Mouse (Mus musculus): Measurements from ENCODE around the gene Fdxacb1. TPM values are rescaled to one million over a fixed set of nuclear protein-coding genes. Genes with fewer than 3 reads are reported as not detected.

Gene Fdxacb1
- polyA plus RNA-seq, 1 experiment from 2014 or later = 7.8 TPM

GRCm38 (mm10) chr9:50776162-50776760 lies 8.2 kb downstream of the Fdxacb1 start:
- WGBS (ENCODE audit: insufficient replicate concordance) = 53% methylated on average over 11 of the region's 11 CpGs
- no peak overlapping the region for H3K27ac ChIP-seq (ENCODE audit: low read length)
- ATAC-seq (ENCODE audit: low read depth) = no peak
- H3K4me2 ChIP-seq (ENCODE audit: low read depth, low read length) = peak overlapping the region; percentile 98
- peaks cover 21% of the 10 kb centered on the region for H3K4me1 ChIP-seq (ENCODE audit: control insufficient read depth, low read depth, low read length)
- H3K9me3 ChIP-seq (replicated peaks; ENCODE audit: control insufficient read depth, low read length) = no peaks in the 10 kb centered on the region
- peaks cover 2% of the 10 kb centered on the region; the same call in 1 of the 2 replicates for H3K36me3 ChIP-seq (ENCODE audit: control insufficient read depth, insufficient read depth)
- peak overlapping the region; percentile 95 for H3K9ac ChIP-seq (ENCODE audit: low read depth, low read length)
- no peaks in the 10 kb centered on the region for H3K27me3 ChIP-seq (ENCODE audit: control insufficient read depth, insufficient read depth, low read depth, low read length)
- peak overlapping the region; percentile 95 for H3K4me3 ChIP-seq (ENCODE audit: low read depth, low read length)

- Histone ChIP-seq H3K9me3 (replicated peaks; ENCODE audit: control insufficient read depth, low read length) (no peaks in the 10 kb centered on the region), H3K27me3 (ENCODE audit: control insufficient read depth, insufficient read depth, low read depth, low read length) (no peaks in the 10 kb centered on the region), H3K4me3 (ENCODE audit: low read depth, low read length) (no peak overlapping the region), H3K4me1 (ENCODE audit: control insufficient read depth, low read depth, low read length) (no peaks in the 10 kb centered on the region), H3K36me3 (ENCODE audit: control insufficient read depth, insufficient read depth) (peaks cover 12% of the 10 kb centered on the region), H3K27ac (ENCODE audit: low read length) (no peak overlapping the region), H3K9ac (ENCODE audit: low read depth, low read length) (no peak overlapping the region), H3K4me2 (ENCODE audit: low read depth, low read length) (no peak overlapping the region)
- ATAC-seq (ENCODE audit: low read depth) = no peak
- 60% methylated on average over 2 of the region's 2 CpGs for WGBS (ENCODE audit: insufficient replicate concordance)
Measured at GRCm38 (mm10) chr9:50782155-50782554, 14.1 kb downstream of the Fdxacb1 start.

GRCm38 (mm10) chr9:50795266-50795665 lies 27.2 kb downstream of the Fdxacb1 start:
- ATAC-seq (ENCODE audit: low read depth) = no peak
- Histone ChIP-seq H3K4me3 (ENCODE audit: low read depth, low read length) (no peak overlapping the region), H3K4me1 (ENCODE audit: control insufficient read depth, low read depth, low read length) (no peaks in the 10 kb centered on the region), H3K36me3 (ENCODE audit: control insufficient read depth, insufficient read depth) (peaks cover 4% of the 10 kb centered on the region; the same call in 1 of the 2 replicates), H3K27me3 (ENCODE audit: control insufficient read depth, insufficient read depth, low read depth, low read length) (no peaks in the 10 kb centered on the region), H3K4me2 (ENCODE audit: low read depth, low read length) (no peak overlapping the region), H3K9me3 (replicated peaks; ENCODE audit: control insufficient read depth, low read length) (no peaks in the 10 kb centered on the region), H3K9ac (ENCODE audit: low read depth, low read length) (no peak overlapping the region), H3K27ac (ENCODE audit: low read length) (no peak overlapping the region)
- WGBS (ENCODE audit: insufficient replicate concordance) = 83% methylated on average over 3 of the region's 3 CpGs

- Histone ChIP-seq H3K36me3 (ENCODE audit: control insufficient read depth, insufficient read depth) (peaks cover 2% of the 10 kb centered on the region; the same call in 1 of the 2 replicates), H3K27ac (ENCODE audit: low read length) (no peak overlapping the region), H3K9ac (ENCODE audit: low read depth, low read length) (no peak overlapping the region), H3K4me3 (ENCODE audit: low read depth, low read length) (no peak overlapping the region), H3K27me3 (ENCODE audit: control insufficient read depth, insufficient read depth, low read depth, low read length) (no peaks in the 10 kb centered on the region), H3K9me3 (replicated peaks; ENCODE audit: control insufficient read depth, low read length) (no peaks in the 10 kb centered on the region), H3K4me2 (ENCODE audit: low read depth, low read length) (no peak overlapping the region), H3K4me1 (ENCODE audit: control insufficient read depth, low read depth, low read length) (peaks cover 6% of the 10 kb centered on the region)
- no peak for ATAC-seq (ENCODE audit: low read depth)
- WGBS (ENCODE audit: insufficient replicate concordance) = 77% methylated on average over 8 of the region's 8 CpGs
Measured at GRCm38 (mm10) chr9:50796776-50797175, 28.7 kb downstream of the Fdxacb1 start.

GRCm38 (mm10) chr9:50797641-50798040 lies 29.6 kb downstream of the Fdxacb1 start:
- Histone ChIP-seq H3K36me3 (ENCODE audit: control insufficient read depth, insufficient read depth) (peaks cover 2% of the 10 kb centered on the region; the same call in 1 of the 2 replicates), H3K9ac (ENCODE audit: low read depth, low read length) (no peak overlapping the region), H3K27me3 (ENCODE audit: control insufficient read depth, insufficient read depth, low read depth, low read length) (no peaks in the 10 kb centered on the region), H3K4me1 (ENCODE audit: control insufficient read depth, low read depth, low read length) (peaks cover 15% of the 10 kb centered on the region), H3K9me3 (replicated peaks; ENCODE audit: control insufficient read depth, low read length) (no peaks in the 10 kb centered on the region), H3K4me2 (ENCODE audit: low read depth, low read length) (no peak overlapping the region), H3K27ac (ENCODE audit: low read length) (no peak overlapping the region), H3K4me3 (ENCODE audit: low read depth, low read length) (no peak overlapping the region)
- WGBS (ENCODE audit: insufficient replicate concordance) = 77% methylated on average over 7 of the region's 7 CpGs
- no peak for ATAC-seq (ENCODE audit: low read depth)

- 67% methylated on average over 5 of the region's 5 CpGs for WGBS (ENCODE audit: insufficient replicate concordance)
- Histone ChIP-seq H3K4me1 (ENCODE audit: control insufficient read depth, low read depth, low read length) (peaks cover 22% of the 10 kb centered on the region), H3K36me3 (ENCODE audit: control insufficient read depth, insufficient read depth) (peaks cover 2% of the 10 kb centered on the region; the same call in 1 of the 2 replicates), H3K4me2 (ENCODE audit: low read depth, low read length) (no peak overlapping the region), H3K4me3 (ENCODE audit: low read depth, low read length) (no peak overlapping the region), H3K27ac (ENCODE audit: low read length) (no peak overlapping the region), H3K9ac (ENCODE audit: low read depth, low read length) (no peak overlapping the region), H3K9me3 (replicated peaks; ENCODE audit: control insufficient read depth, low read length) (no peaks in the 10 kb centered on the region), H3K27me3 (ENCODE audit: control insufficient read depth, insufficient read depth, low read depth, low read length) (no peaks in the 10 kb centered on the region)
- ATAC-seq (ENCODE audit: low read depth) = no peak
Measured at GRCm38 (mm10) chr9:50798368-50798767, 30.3 kb downstream of the Fdxacb1 start.

- H3K4me3 ChIP-seq (ENCODE audit: low read depth, low read length) = no peak overlapping the region
- H3K27ac ChIP-seq (ENCODE audit: low read length) = peak overlapping the region; percentile 95; the same call in 1 of the 2 replicates
- WGBS (ENCODE audit: insufficient replicate concordance) = 48% methylated on average over 2 of the region's 2 CpGs
- H3K4me1 ChIP-seq (ENCODE audit: control insufficient read depth, low read depth, low read length) = peaks cover 41% of the 10 kb centered on the region
- no peak overlapping the region for H3K4me2 ChIP-seq (ENCODE audit: low read depth, low read length)
- no peak for ATAC-seq (ENCODE audit: low read depth)
- H3K9me3 ChIP-seq (replicated peaks; ENCODE audit: control insufficient read depth, low read length) = no peaks in the 10 kb centered on the region
- no peak overlapping the region for H3K9ac ChIP-seq (ENCODE audit: low read depth, low read length)
- no peaks in the 10 kb centered on the region; the same call in 1 of the 2 replicates for H3K36me3 ChIP-seq (ENCODE audit: control insufficient read depth, insufficient read depth)
- no peaks in the 10 kb centered on the region for H3K27me3 ChIP-seq (ENCODE audit: control insufficient read depth, insufficient read depth, low read depth, low read length)
Measured at GRCm38 (mm10) chr9:50800985-50801384, 32.9 kb downstream of the Fdxacb1 start.

GRCm38 (mm10) chr9:50803055-50803671 lies 35.1 kb downstream of the Fdxacb1 start:
- WGBS (ENCODE audit: insufficient replicate concordance) = 32% methylated on average over 7 of the region's 7 CpGs
- peak overlapping the region; percentile 95 for H3K27ac ChIP-seq (ENCODE audit: low read length)
- no peaks in the 10 kb centered on the region for H3K27me3 ChIP-seq (ENCODE audit: control insufficient read depth, insufficient read depth, low read depth, low read length)
- H3K36me3 ChIP-seq (ENCODE audit: control insufficient read depth, insufficient read depth) = 0 out of 2 replicates have a peak, but pooled peaks cover 2% of the 10 kb centered on the region
- ATAC-seq (ENCODE audit: low read depth) = peak; percentile 98
- peak overlapping the region; percentile 44 for H3K9ac ChIP-seq (ENCODE audit: low read depth, low read length)
- H3K4me3 ChIP-seq (ENCODE audit: low read depth, low read length) = no peak overlapping the region; the same call in 1 of the 2 replicates
- peaks cover 47% of the 10 kb centered on the region for H3K4me1 ChIP-seq (ENCODE audit: control insufficient read depth, low read depth, low read length)
- no peaks in the 10 kb centered on the region for H3K9me3 ChIP-seq (replicated peaks; ENCODE audit: control insufficient read depth, low read length)
- peak overlapping the region; percentile 35 for H3K4me2 ChIP-seq (ENCODE audit: low read depth, low read length)

- Histone ChIP-seq H3K27me3 (ENCODE audit: control insufficient read depth, insufficient read depth, low read depth, low read length) (no peaks in the 10 kb centered on the region), H3K27ac (ENCODE audit: low read length) (peak overlapping the region; percentile 69), H3K9me3 (replicated peaks; ENCODE audit: control insufficient read depth, low read length) (no peaks in the 10 kb centered on the region), H3K4me1 (ENCODE audit: control insufficient read depth, low read depth, low read length) (peaks cover 61% of the 10 kb centered on the region), H3K9ac (ENCODE audit: low read depth, low read length) (no peak overlapping the region), H3K4me2 (ENCODE audit: low read depth, low read length) (no peak overlapping the region), H3K36me3 (ENCODE audit: control insufficient read depth, insufficient read depth) (peaks cover 9% of the 10 kb centered on the region), H3K4me3 (ENCODE audit: low read depth, low read length) (no peak overlapping the region)
- no peak for ATAC-seq (ENCODE audit: low read depth)
- WGBS (ENCODE audit: insufficient replicate concordance) = 86% methylated on average over 6 of the region's 6 CpGs
Measured at GRCm38 (mm10) chr9:50808471-50808870, 40.4 kb downstream of the Fdxacb1 start.
